Mouse (Mus musculus) erythroblast, embryonic 14.5 days (primary cell): Measurements from ENCODE around the gene Upf3b. TPM values are rescaled to one million over a fixed set of nuclear protein-coding genes. Genes with fewer than 3 reads are reported as not detected.
"Not testable (repeated sequence)": the region's sequence is repeated elsewhere in the genome, so short reads cannot be mapped to it uniquely, and the experiment has no call there.

Source experiments
- H3K27me3 ChIP-seq: 2 replicates; pipeline ENCODE4 v1.6.1; 2012; ENCODE audit warnings: inconsistent platforms; ENCODE audit not compliant: control insufficient read depth
- H3K36me3 ChIP-seq: 2 replicates; pipeline ENCODE4 v1.6.1; 2012; ENCODE audit warnings: mild to moderate bottlenecking, inconsistent platforms; ENCODE audit not compliant: control insufficient read depth
- H3K4me1 ChIP-seq: 2 replicates; pipeline ENCODE4 v1.6.1; 2012; ENCODE audit warnings: inconsistent platforms; ENCODE audit not compliant: control insufficient read depth
- H3K4me3 ChIP-seq: replicated peaks from 2 replicates; pipeline ENCODE3; 2012; ENCODE audit warnings: moderate library complexity, mild to moderate bottlenecking, inconsistent platforms
- H3K9me3 ChIP-seq: 2 replicates; pipeline ENCODE4 v1.6.1; 2012; ENCODE audit warnings: low read length, inconsistent platforms, mixed read lengths; ENCODE audit not compliant: control insufficient read depth
- GATA1 ChIP-seq: IDR thresholded peaks from 2 replicates; pipeline ENCODE4 v1.6.1; 2012; ENCODE audit warnings: low read length, inconsistent platforms, mixed read lengths
- TAL1 ChIP-seq: IDR thresholded peaks from 3 replicates; pipeline ENCODE4 v1.6.1; 2012; ENCODE audit warnings: low read length, inconsistent platforms, mixed read lengths
- polyA plus RNA-seq: library from polyadenylated mRNA; stranded (reverse); fragments of >175 nt; gene quantifications from 2 replicates; pipeline ENCODE4 v1.2.3, GENCODE M21; 2012

The Upf3b gene
- 1.1 and 1.3 TPM in 2 replicates for polyA plus RNA-seq

- TF ChIP-seq GATA1, result peak; percentile 55; the same call in 1 of the 2 replicates
- TF ChIP-seq TAL1, result no peak
- Histone ChIP-seq H3K36me3 (peaks cover 30% of the 10 kb centered on the region), H3K9me3 (no peaks in the 10 kb centered on the region; the same call in 1 of the 2 replicates), H3K27me3 (peaks cover 11% of the 10 kb centered on the region), H3K4me1 (peaks cover 15% of the 10 kb centered on the region), H3K4me3 (peak within 1 kb of the TSS; percentile 75)
Measured at GRCm38 (mm10) chrX:37110193-37110880, at the start of gene Upf3b. TSS of gene Upf3b (minus strand) at chrX:37110322.

GRCm38 (mm10) chrX:37157839-37158238 lies 47.7 kb upstream of the Upf3b start:
- H3K4me1 ChIP-seq, result no peaks in the 10 kb centered on the region
- no peak overlapping the region for H3K4me3 ChIP-seq
- TF ChIP-seq TAL1 (no peak), GATA1 (no peak)
- peaks cover 24% of the 10 kb centered on the region for H3K36me3 ChIP-seq
- no peaks in the 10 kb centered on the region for H3K9me3 ChIP-seq
- H3K27me3 ChIP-seq, result no peaks in the 10 kb centered on the region

- H3K9me3 ChIP-seq, result no peaks in the 10 kb centered on the region
- H3K4me3 ChIP-seq, result no peak overlapping the region
- H3K36me3 ChIP-seq, result peaks cover 52% of the 10 kb centered on the region
- TF ChIP-seq TAL1 (no peak), GATA1 (no peak)
- H3K4me1 ChIP-seq, result no peaks in the 10 kb centered on the region
- H3K27me3 ChIP-seq, result no peaks in the 10 kb centered on the region
Measured at GRCm38 (mm10) chrX:37144954-37145353, 34.8 kb upstream of the Upf3b start.

GRCm38 (mm10) chrX:37144498-37144897 lies 34.4 kb upstream of the Upf3b start:
- H3K36me3 ChIP-seq, result peaks cover 52% of the 10 kb centered on the region
- H3K9me3 ChIP-seq, H3K4me3 ChIP-seq, H3K4me1 ChIP-seq, H3K27me3 ChIP-seq: not testable (repeated sequence)

- no peak overlapping the region for H3K4me3 ChIP-seq
- H3K36me3 ChIP-seq, result peaks cover 62% of the 10 kb centered on the region
- no peaks in the 10 kb centered on the region for H3K9me3 ChIP-seq
- H3K4me1 ChIP-seq, result no peaks in the 10 kb centered on the region
- TF ChIP-seq TAL1, result no peak
- TF ChIP-seq GATA1, result no peak
- no peaks in the 10 kb centered on the region for H3K27me3 ChIP-seq
Measured at GRCm38 (mm10) chrX:37141732-37142131, 31.6 kb upstream of the Upf3b start.

GRCm38 (mm10) chrX:37126671-37127358 lies 16.7 kb upstream of the Upf3b start, which contains the start of gene Nkap:
TSS of gene Nkap (plus strand) at chrX:37126795.
- TF ChIP-seq GATA1 (no peak), TAL1 (no peak)
- Histone ChIP-seq H3K4me1 (peaks cover 13% of the 10 kb centered on the region), H3K4me3 (peak within 1 kb of the TSS; percentile 92), H3K9me3 (peaks cover 4% of the 10 kb centered on the region), H3K36me3 (peaks cover 4% of the 10 kb centered on the region), H3K27me3 (no peaks in the 10 kb centered on the region; the same call in 1 of the 2 replicates)

- Histone ChIP-seq H3K27me3 (no peaks in the 10 kb centered on the region; the same call in 1 of the 2 replicates), H3K9me3 (peaks cover 6% of the 10 kb centered on the region), H3K4me1 (peaks cover 13% of the 10 kb centered on the region), H3K4me3 (no peak overlapping the region), H3K36me3 (no peaks in the 10 kb centered on the region; the same call in none of the 2 replicates)
- TF ChIP-seq GATA1 (no peak), TAL1 (no peak)
Measured at GRCm38 (mm10) chrX:37125511-37125910, 15.4 kb upstream of the Upf3b start.

- Histone ChIP-seq H3K4me3 (no peak overlapping the region), H3K9me3 (peaks cover 2% of the 10 kb centered on the region; the same call in 1 of the 2 replicates), H3K36me3 (no peaks in the 10 kb centered on the region), H3K4me1 (no peaks in the 10 kb centered on the region), H3K27me3 (peaks cover 29% of the 10 kb centered on the region)
- TF ChIP-seq TAL1 (no peak), GATA1 (no peak)
Measured at GRCm38 (mm10) chrX:37120212-37120611, 10.1 kb upstream of the Upf3b start.

- Histone ChIP-seq H3K27me3 (peaks cover 31% of the 10 kb centered on the region), H3K4me1 (no peaks in the 10 kb centered on the region), H3K9me3 (peaks cover 2% of the 10 kb centered on the region; the same call in 1 of the 2 replicates), H3K36me3 (no peaks in the 10 kb centered on the region), H3K4me3 (no peak overlapping the region)
- TF ChIP-seq TAL1 (no peak), GATA1 (no peak)
Measured at GRCm38 (mm10) chrX:37119585-37119984, 9.5 kb upstream of the Upf3b start.
